Mouse (Mus musculus) urinary bladder, postnatal 36 days (tissue): ENCODE measurements around the gene Tmem45a2.
"Not testable (repeated sequence)": the region's sequence is repeated elsewhere in the genome, so short reads cannot be mapped to it uniquely, and the experiment has no call there.

ENCODE experiments used
- DNase-seq, 2 experiments: peaks; one replicate each; pipeline ENCODE4 v3.0.0; 2022; ENCODE audit warnings: low spot score in 2 of 2, mixed read lengths in 1 of 2

Gene Tmem45a2

GRCm38 (mm10) chr16:57071132-57071639 lies at the start of gene Tmem45a2:
Gene Tmem45a2, minus strand, starts transcription at chr16:57071372.
- no peak for DNase-seq

- DNase-seq, result no peak
These were observed 46.4 kb upstream of the Tmem45a2 start for GRCm38 (mm10) chr16:57117562-57117961.

GRCm38 (mm10) chr16:57116066-57116465 lies 44.9 kb upstream of the Tmem45a2 start:
- DNase-seq, result no peak

GRCm38 (mm10) chr16:57106185-57106960 lies 35.2 kb upstream of the Tmem45a2 start:
- DNase-seq, result no peak

- DNase-seq, result no peak
These were observed 30.0 kb upstream of the Tmem45a2 start for GRCm38 (mm10) chr16:57101174-57101573.

- no peak for DNase-seq
These were observed 28.5 kb upstream of the Tmem45a2 start for GRCm38 (mm10) chr16:57099572-57100237.

- DNase-seq, result no peak
These were observed 27.4 kb upstream of the Tmem45a2 start for GRCm38 (mm10) chr16:57098468-57099144.

GRCm38 (mm10) chr16:57092911-57093605 lies 21.9 kb upstream of the Tmem45a2 start:
- no peak for DNase-seq

- DNase-seq, result peak; percentile 11 to 26
These were observed 21.3 kb upstream of the Tmem45a2 start for GRCm38 (mm10) chr16:57092460-57092859.

GRCm38 (mm10) chr16:57079577-57079976 lies 8.4 kb upstream of the Tmem45a2 start:
- DNase-seq, result no peak

- DNase-seq, result no peak
These were observed 4.8 kb upstream of the Tmem45a2 start for GRCm38 (mm10) chr16:57075986-57076385.

- DNase-seq, result no peak
These were observed 9.1 kb downstream of the Tmem45a2 start for GRCm38 (mm10) chr16:57062045-57062444.

- DNase-seq, result no peak
These were observed 14.2 kb downstream of the Tmem45a2 start for GRCm38 (mm10) chr16:57056995-57057394.

- no peak for DNase-seq
These were observed 21.2 kb downstream of the Tmem45a2 start for GRCm38 (mm10) chr16:57049974-57050373.

GRCm38 (mm10) chr16:57038600-57038999 lies 32.6 kb downstream of the Tmem45a2 start:
- no peak for DNase-seq

- DNase-seq, result no peak
These were observed 40.9 kb downstream of the Tmem45a2 start for GRCm38 (mm10) chr16:57030150-57030885.

- not testable (repeated sequence) for DNase-seq
These were observed 72.9 kb downstream of the Tmem45a2 start for GRCm38 (mm10) chr16:56998283-56998682.
